Comparison of ENCODE assay signal across 8 mouse cellular contexts in genomic region chrX:99463962-99464361, GRCm38 (mm10). TPM values are rescaled to one million over a fixed set of nuclear protein-coding genes. Genes with fewer than 3 reads are reported as not detected.
DNase-seq lines count a peak whose midpoint lies in the region; ATAC-seq and TF ChIP-seq lines count a peak whose summit lies in the region.

No protein-coding gene starts in this region.

- H3K27ac ChIP-seq in liver, embryonic 12.5 days = no peak overlapping the region
- no peak overlapping the region for H3K27ac ChIP-seq in hindbrain, embryonic 15.5 days (replicated peaks)
- no peak overlapping the region for H3K27ac ChIP-seq in stomach, postnatal 0 days (replicated peaks)

- peak; percentile 17 for DNase-seq in liver
- DNase-seq in cerebellum, postnatal 10 days = peak; percentile 50 to 56
- peak; percentile 7 for DNase-seq in lung, adult 2 months
- peak; percentile 44 for DNase-seq in stomach, postnatal 0 days (ENCODE audit: low spot score)
- no peak for DNase-seq in layer of hippocampus, adult 18-20 months (ENCODE audit: low spot score in 2 of 2)
- no peak for DNase-seq in left cerebral cortex, adult 8-10 months (ENCODE audit: low spot score in 2 of 2)

- peaks cover 29% of the 10 kb centered on the region for H3K36me3 ChIP-seq in liver, embryonic 12.5 days
- H3K36me3 ChIP-seq in hindbrain, embryonic 15.5 days = peaks cover 8% of the 10 kb centered on the region
- no peaks in the 10 kb centered on the region; the same call in 1 of the 2 replicates for H3K36me3 ChIP-seq in stomach, postnatal 0 days (ENCODE audit: control insufficient read depth, insufficient read depth, low read length)

- TF ChIP-seq EP300 in stomach, postnatal 0 days (optimal IDR thresholded peaks at IDR 0.05) = no peak

- no peak for ATAC-seq in liver, embryonic 12.5 days
- peak; percentile 32 for ATAC-seq in hindbrain, embryonic 15.5 days (ENCODE audit: low FRiP score, low read depth)
- ATAC-seq in stomach, postnatal 0 days (ENCODE audit: low FRiP score, low TSS enrichment) = peak; percentile 77; the same call in 1 of the 2 replicates

- peak; percentile 43; the same call in 1 of the 2 replicates for TF ChIP-seq CTCF in lung, adult 2 months (IDR thresholded peaks at IDR 0.05; ENCODE audit: insufficient read depth, low read length)
- TF ChIP-seq CTCF in stomach, postnatal 0 days (IDR thresholded peaks at IDR 0.05; ENCODE audit: low read depth) = peak; percentile 65

- no peaks in the 10 kb centered on the region for H3K9me3 ChIP-seq in liver, embryonic 12.5 days (replicated peaks)
- H3K9me3 ChIP-seq in hindbrain, embryonic 15.5 days = no peaks in the 10 kb centered on the region
- H3K9me3 ChIP-seq in stomach, postnatal 0 days (ENCODE audit: control insufficient read depth, low read length) = no peaks in the 10 kb centered on the region

- no peak for TF ChIP-seq POLR2A in lung, adult 2 months (IDR thresholded peaks at IDR 0.05; ENCODE audit: borderline replicate concordance, extremely low read depth, low read depth, low read length)

- H3K4me1 ChIP-seq in liver, embryonic 12.5 days = 0 out of 2 replicates have a peak, but pooled peaks cover 2% of the 10 kb centered on the region
- peaks cover 11% of the 10 kb centered on the region for H3K4me1 ChIP-seq in hindbrain, embryonic 15.5 days (replicated peaks)
- H3K4me1 ChIP-seq in lung, adult 2 months (ENCODE audit: control insufficient read depth, insufficient read depth, low read length) = no peaks in the 10 kb centered on the region
- H3K4me1 ChIP-seq in stomach, postnatal 0 days (replicated peaks; ENCODE audit: control insufficient read depth, insufficient read depth) = no peaks in the 10 kb centered on the region

- 46% methylated on average over 6 of the region's 6 CpGs for WGBS in liver, embryonic 12.5 days (ENCODE audit: insufficient replicate concordance)
- 24% methylated on average over 6 of the region's 6 CpGs for WGBS in hindbrain, embryonic 15.5 days
- WGBS in lung, adult 2 months = 47% methylated on average over 6 of the region's 6 CpGs
- 34% methylated on average over 6 of the region's 6 CpGs for WGBS in stomach, postnatal 0 days

- H3K4me2 ChIP-seq in liver, embryonic 12.5 days = no peak overlapping the region
- no peak overlapping the region for H3K4me2 ChIP-seq in hindbrain, embryonic 15.5 days
- no peak overlapping the region for H3K4me2 ChIP-seq in stomach, postnatal 0 days (replicated peaks; ENCODE audit: low read depth)

- H3K27me3 ChIP-seq in liver, embryonic 12.5 days (replicated peaks) = peaks cover 9% of the 10 kb centered on the region; the same call in 1 of the 2 replicates
- 0 out of 2 replicates have a peak, but pooled peaks cover 2% of the 10 kb centered on the region for H3K27me3 ChIP-seq in hindbrain, embryonic 15.5 days
- H3K27me3 ChIP-seq in stomach, postnatal 0 days (ENCODE audit: control insufficient read depth, insufficient read depth, low read length) = no peaks in the 10 kb centered on the region

- H3K4me3 ChIP-seq in liver, embryonic 12.5 days = no peak overlapping the region
- no peak overlapping the region for H3K4me3 ChIP-seq in hindbrain, embryonic 15.5 days
- H3K4me3 ChIP-seq in lung, adult 2 months (replicated peaks; ENCODE audit: extremely low read depth, low read depth, low read length) = no peak overlapping the region
- no peak overlapping the region for H3K4me3 ChIP-seq in stomach, postnatal 0 days (ENCODE audit: low read depth, low read length)

- no peak overlapping the region for H3K9ac ChIP-seq in liver, embryonic 12.5 days
- no peak overlapping the region for H3K9ac ChIP-seq in hindbrain, embryonic 15.5 days
- H3K9ac ChIP-seq in stomach, postnatal 0 days (ENCODE audit: low read length) = no peak overlapping the region

RNA-seq across cellular contexts. Expression of gene Pja1, which starts 7.1 kb away (rescaled TPM):
- 45.7 and 46.9 TPM in 2 replicates for polyA plus RNA-seq in liver, embryonic 12.5 days (2016; fragmentation: Nextera tagmentation; extraction: Ambion mirVana)
- 336 and 344 TPM in 2 replicates for polyA plus RNA-seq in hindbrain, embryonic 15.5 days (2015; fragmentation: Nextera tagmentation; extraction: Ambion mirVana)
- 29.0 and 41.4 TPM in 2 replicates for polyA plus RNA-seq in lung, adult 2 months (2012; rRNA removed)
- polyA plus RNA-seq in stomach, postnatal 0 days (2015; fragmentation: Nextera tagmentation; extraction: Ambion mirVana) = 62.8 and 64.5 TPM in 2 replicates
- total RNA-seq in layer of hippocampus, adult 18-20 months (2021) = 100 to 1,000 TPM; 205 to 226 TPM
- 100 to 1,000 TPM; 187 to 208 (median 193) TPM for total RNA-seq in left cerebral cortex, adult 8-10 months (2022)

Comparison
In these comparisons a context has a peak if more than half of its experiments do, and no peak if none do; other contexts are left out.
1. DNase-seq: peak in liver (single experiment), cerebellum, postnatal 10 days (2 of 2), lung, adult 2 months (single experiment) and stomach, postnatal 0 days (single experiment); none in layer of hippocampus, adult 18-20 months (0 of 2) and left cerebral cortex, adult 8-10 months (0 of 2).